Mouse (Mus musculus): Measurements from ENCODE around the gene Inha.
A peak's percentile ranks its signal among the peaks of the same experiment; 100 is the strongest.

Gene Inha

DNA sequence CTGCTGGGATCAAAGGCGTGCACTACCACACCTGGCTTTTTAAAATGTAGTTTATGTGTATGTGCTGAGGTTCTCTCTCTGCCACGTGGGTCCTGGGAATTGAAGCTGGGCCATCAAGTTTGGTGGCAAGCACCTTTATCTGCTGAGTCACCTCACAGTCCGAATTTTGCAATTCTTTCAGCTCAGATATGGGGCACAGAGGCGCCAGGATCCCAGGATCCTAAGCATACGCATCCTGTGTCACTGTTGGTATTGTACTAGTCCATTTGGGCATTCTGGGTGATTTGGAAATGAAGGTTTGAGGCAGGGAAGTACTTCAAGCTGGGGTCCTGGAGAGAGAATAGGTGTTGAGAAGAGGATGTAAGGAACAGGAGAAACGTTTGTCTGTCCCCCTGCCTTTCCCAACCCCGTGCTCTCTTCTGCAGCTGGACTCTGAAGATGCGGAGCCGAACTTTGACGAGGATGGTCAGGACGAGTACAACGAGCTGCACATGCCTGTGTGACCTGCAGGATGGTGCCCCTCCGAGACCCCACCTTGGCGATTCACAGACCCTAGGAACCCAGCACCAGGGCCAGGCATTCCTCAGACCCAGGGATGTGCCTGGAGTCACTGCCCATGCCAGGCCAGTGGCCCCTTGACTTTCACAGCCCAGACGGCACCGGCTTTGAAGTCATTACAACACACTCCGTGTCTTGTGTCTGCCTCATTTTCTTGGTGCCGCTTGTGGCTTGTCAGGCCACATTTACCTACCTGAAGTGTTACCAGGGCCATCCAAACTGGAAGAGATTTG is 51.7 kb downstream of the Inha start:
- DNase-seq: no peak

DNA sequence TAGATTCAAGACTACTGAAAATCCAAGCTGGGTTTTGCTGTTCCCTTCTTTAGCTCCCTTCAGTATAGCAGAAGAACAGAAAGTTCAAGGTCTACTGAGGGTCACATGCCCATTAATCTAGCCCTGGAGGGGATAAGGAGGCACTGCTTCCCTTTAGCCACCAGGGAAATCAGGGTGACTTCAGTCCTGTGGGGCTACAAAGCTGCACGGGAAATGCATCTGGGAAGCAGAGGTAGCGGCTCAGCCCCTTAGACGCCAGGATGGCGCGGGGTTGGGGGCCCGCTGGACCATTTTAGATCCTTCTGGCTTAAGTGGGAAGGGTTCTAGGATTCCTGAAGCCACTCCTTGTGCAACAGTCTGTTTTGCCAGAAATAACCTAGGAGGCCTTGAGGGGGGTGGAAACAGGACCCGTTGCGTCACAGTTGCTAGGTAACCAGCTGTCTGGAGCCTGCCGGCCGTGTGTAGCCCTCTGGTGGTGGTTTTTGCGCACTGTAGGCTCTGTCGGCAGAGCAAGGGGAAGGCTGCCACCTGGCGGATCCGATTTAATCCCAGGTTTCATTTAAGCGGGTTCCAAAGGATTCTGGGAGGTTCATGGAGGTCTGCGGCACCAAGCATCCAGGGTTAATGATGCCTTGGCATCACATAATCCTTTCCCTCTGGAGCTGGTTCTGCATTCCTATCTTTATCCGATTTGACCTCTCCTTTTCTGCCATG is 52.5 kb downstream of the Inha start:
- peak; percentile 95 for DNase-seq

Measured in right cerebral cortex, postnatal 14 days (tissue).